Mouse (Mus musculus): ENCODE measurements at regions not wholly inside any gene's neighbourhood (a gene's known extent, or its start where the extent isn't known, plus 50 kb on each side); places are given as distances from the start of the nearest gene placed in this dataset.

DNA sequence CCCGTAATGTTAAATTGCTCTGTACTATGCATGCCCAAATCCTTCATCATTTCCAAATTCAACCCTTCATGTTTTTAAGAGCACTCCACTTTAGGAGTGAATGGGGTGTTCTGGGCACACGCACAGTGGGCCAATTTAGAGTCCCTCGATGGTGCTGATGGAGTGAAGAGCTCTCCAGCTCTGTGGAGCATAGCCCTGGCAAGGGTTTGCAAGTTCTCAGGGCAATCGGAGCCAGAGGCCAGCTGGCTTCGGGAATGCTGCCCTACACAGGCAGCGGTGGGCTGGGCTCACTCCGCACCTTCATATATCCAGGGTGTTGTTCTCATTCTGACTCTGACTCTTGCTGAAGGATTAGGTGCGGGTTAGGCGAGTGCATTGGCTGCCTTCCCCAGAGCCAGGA is 549.5 kb downstream of the Vrk1 start:
- TF ChIP-seq CTCF (IDR thresholded peaks at IDR 0.05; ENCODE audit: control insufficient read depth, insufficient read depth, insufficient replicate concordance, low read depth, low read length) (no peak), POLR2A (IDR thresholded peaks at IDR 0.05; ENCODE audit: control insufficient read depth, low read depth, low read length) (no peak)

All from testis, adult 2 months (tissue).